Mouse (Mus musculus): ENCODE results near the gene Smoc2. TPM values are rescaled to one million over a fixed set of nuclear protein-coding genes. Genes with fewer than 3 reads are reported as not detected.

Smoc2 gene
- total and polyA plus RNA-seq, 3 experiments: not detected

DNA sequence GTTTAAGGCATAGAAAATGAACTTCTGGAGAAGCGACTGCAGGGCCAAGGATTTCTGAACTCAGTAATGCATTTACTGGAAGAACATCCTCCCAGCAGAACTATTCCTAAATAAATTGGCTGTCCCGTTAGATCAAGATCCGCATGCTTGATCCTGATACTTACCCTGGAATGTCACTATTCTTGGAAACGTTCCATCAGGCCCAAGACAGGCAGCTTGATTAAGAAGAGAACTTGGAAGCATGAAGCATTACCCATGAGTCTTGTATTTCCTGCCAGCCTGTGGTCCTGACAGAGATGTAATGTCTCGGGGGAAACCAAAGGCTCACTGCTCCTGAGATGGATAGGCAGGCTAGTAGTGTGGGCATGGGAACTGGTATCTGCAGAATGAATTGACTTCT, 115.6 kb downstream of the Smoc2 start:
- Histone ChIP-seq H3K9ac (ENCODE audit: control insufficient read depth, low read depth, low read length, poor library complexity, severe bottlenecking) (no peak overlapping the region), H3K4me1 (ENCODE audit: control insufficient read depth in 1 of 2, insufficient read depth in 2 of 2, low read length in 2 of 2) (no peaks in the 10 kb centered on the region), H3K4me3 (ENCODE audit: control insufficient read depth in 1 of 2, insufficient read depth in 1 of 2, low read depth in 2 of 2, low read length in 2 of 2) (no peak overlapping the region), H3K27ac (ENCODE audit: control insufficient read depth, low read depth, low read length) (no peak overlapping the region), H3K27me3 (ENCODE audit: control insufficient read depth in 1 of 2, insufficient read depth in 2 of 2, low read length in 2 of 2) (no peaks in the 10 kb centered on the region), H3K36me3 (ENCODE audit: control insufficient read depth in 1 of 2, insufficient read depth in 2 of 2, low read length in 2 of 2) (no peaks in the 10 kb centered on the region), H3K79me2 (ENCODE audit: control insufficient read depth, insufficient read depth, low read length, poor library complexity) (no peaks in the 10 kb centered on the region), H3K9me3 (replicated peaks; ENCODE audit: insufficient read depth, low read length) (no peaks in the 10 kb centered on the region)
- DNase-seq (ENCODE audit: low read depth, low spot score): no peak
- no peak for TF ChIP-seq USF1 (IDR thresholded peaks at IDR 0.05; ENCODE audit: low read depth, low read length)
- TF ChIP-seq TBP (IDR thresholded peaks at IDR 0.05; ENCODE audit: low read depth, low read length): no peak
- TF ChIP-seq RAD21 (IDR thresholded peaks at IDR 0.05; ENCODE audit: low read depth, low read length): no peak
- no peak for TF ChIP-seq JUND (IDR thresholded peaks at IDR 0.05; ENCODE audit: low read depth, low read length)
- no peak for TF ChIP-seq UBTF (IDR thresholded peaks at IDR 0.05; ENCODE audit: borderline replicate concordance, insufficient read depth, low read depth, low read length)
- no peak for TF ChIP-seq BHLHE40 (IDR thresholded peaks at IDR 0.05; ENCODE audit: borderline replicate concordance, low read depth, low read length)
- TF ChIP-seq ZMIZ1 (IDR thresholded peaks at IDR 0.05; ENCODE audit: low read depth, low read length): no peak
- no peak for TF ChIP-seq POLR2AphosphoS2 (IDR thresholded peaks at IDR 0.05; ENCODE audit: low read length)
- TF ChIP-seq GATA1 (IDR thresholded peaks at IDR 0.05; ENCODE audit: low read depth, low read length): no peak
- no peak for TF ChIP-seq GABPA (IDR thresholded peaks at IDR 0.05; ENCODE audit: low read depth, low read length)
- no peak for TF ChIP-seq MXI1 (IDR thresholded peaks at IDR 0.05; ENCODE audit: low read depth, low read length)
- no peak for TF ChIP-seq MEF2A (IDR thresholded peaks at IDR 0.05; ENCODE audit: extremely low read depth, insufficient replicate concordance, low read depth, low read length, poor library complexity, severe bottlenecking)
- no peak for TF ChIP-seq EP300 (IDR thresholded peaks at IDR 0.05; ENCODE audit: low read depth in 1 of 2, low read length in 2 of 2)

DNA sequence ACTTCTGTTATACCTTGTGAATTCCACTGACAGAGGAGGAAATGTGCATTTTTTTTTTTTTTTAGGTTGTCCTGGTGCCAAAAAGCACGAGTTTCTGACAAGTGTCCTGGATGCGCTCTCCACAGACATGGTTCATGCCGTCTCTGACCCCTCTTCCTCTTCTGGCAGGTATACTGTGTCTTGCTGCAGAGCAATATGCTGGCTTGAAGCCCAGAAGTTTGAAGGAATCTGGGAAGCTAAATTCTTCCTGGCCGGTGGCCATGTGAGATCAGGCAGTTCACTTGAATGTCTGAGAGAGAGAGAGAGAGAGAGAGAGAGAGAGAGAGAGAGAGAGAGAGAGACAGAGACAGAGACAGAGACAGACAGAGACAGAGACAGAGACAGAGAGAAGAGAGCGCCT, 118.2 kb downstream of the Smoc2 start:
- H3K79me2 ChIP-seq (ENCODE audit: control insufficient read depth, insufficient read depth, low read length, poor library complexity): no peaks in the 10 kb centered on the region
- no peak overlapping the region for H3K9ac ChIP-seq (ENCODE audit: control insufficient read depth, low read depth, low read length, poor library complexity, severe bottlenecking)
- H3K4me3 ChIP-seq (ENCODE audit: control insufficient read depth in 1 of 2, insufficient read depth in 1 of 2, low read depth in 2 of 2, low read length in 2 of 2): no peak overlapping the region
- no peak overlapping the region for H3K27ac ChIP-seq (ENCODE audit: control insufficient read depth, low read depth, low read length)
- no peaks in the 10 kb centered on the region for H3K9me3 ChIP-seq (replicated peaks; ENCODE audit: insufficient read depth, low read length)
- no peak for TF ChIP-seq HCFC1 (IDR thresholded peaks at IDR 0.05; ENCODE audit: low read depth, low read length)
- TF ChIP-seq ZKSCAN1 (IDR thresholded peaks at IDR 0.05; ENCODE audit: low read depth, low read length): no peak
- TF ChIP-seq CHD2 (IDR thresholded peaks at IDR 0.05; ENCODE audit: low read length): no peak
- no peak for TF ChIP-seq CHD1 (IDR thresholded peaks at IDR 0.05; ENCODE audit: low read depth, low read length)
- TF ChIP-seq ZMIZ1 (IDR thresholded peaks at IDR 0.05; ENCODE audit: low read depth, low read length): no peak
- no peak for TF ChIP-seq MAX (IDR thresholded peaks at IDR 0.05; ENCODE audit: low read length)
- no peak for TF ChIP-seq RCOR1 (IDR thresholded peaks at IDR 0.05; ENCODE audit: low read depth, low read length)
- no peak for TF ChIP-seq MAFK (IDR thresholded peaks at IDR 0.05; ENCODE audit: borderline replicate concordance, low read depth, low read length)
- TF ChIP-seq NELFE (IDR thresholded peaks at IDR 0.05; ENCODE audit: low read depth, low read length): no peak
- TF ChIP-seq BHLHE40 (IDR thresholded peaks at IDR 0.05; ENCODE audit: borderline replicate concordance, low read depth, low read length): no peak
- H3K27me3 ChIP-seq (ENCODE audit: control insufficient read depth in 1 of 2, insufficient read depth in 2 of 2, low read length in 2 of 2): no peaks in the 10 kb centered on the region
- no peaks in the 10 kb centered on the region for H3K4me1 ChIP-seq (ENCODE audit: control insufficient read depth in 1 of 2, insufficient read depth in 2 of 2, low read length in 2 of 2)
- H3K36me3 ChIP-seq (ENCODE audit: control insufficient read depth in 1 of 2, insufficient read depth in 2 of 2, low read length in 2 of 2): no peaks in the 10 kb centered on the region
- no peak for DNase-seq (ENCODE audit: low read depth, low spot score)

All from MEL (cell line).